Mouse (Mus musculus) CH12.LX (cell line): ENCODE measurements around the gene Sugt1.

ENCODE experiments used
- CHD2 ChIP-seq: IDR thresholded peaks from 2 replicates; pipeline ENCODE4 v1.6.1; 2011; ENCODE audit warnings: low read length, improper control_type of control experiment
- CTCF ChIP-seq, 2 experiments: IDR thresholded peaks in 1 of 2; conservative IDR thresholded peaks in 1 of 2; 2 replicates each; pipeline ENCODE4 v1.5.1; 2011 to 2012; ENCODE audit warnings: low read depth in 2 of 2, low read length in 2 of 2, improper control_type of control experiment in 1 of 2, inconsistent platforms in 1 of 2, mild to moderate bottlenecking in 1 of 2, moderate library complexity in 1 of 2
- EP300 ChIP-seq: IDR thresholded peaks from 2 replicates; pipeline ENCODE4 v1.6.1; 2011; ENCODE audit warnings: low read length, improper control_type of control experiment
- KAT2A ChIP-seq: IDR thresholded peaks from 2 replicates; pipeline ENCODE4 v1.6.1; 2012; ENCODE audit warnings: low read length, improper control_type of control experiment, inconsistent platforms; ENCODE audit not compliant: insufficient replicate concordance
- MAFK ChIP-seq: IDR thresholded peaks from 2 replicates; pipeline ENCODE4 v1.6.1; 2011; ENCODE audit warnings: low read length, improper control_type of control experiment; ENCODE audit not compliant: insufficient replicate concordance
- MAZ ChIP-seq: IDR thresholded peaks from 2 replicates; pipeline ENCODE4 v1.6.1; 2012; ENCODE audit warnings: low read depth, mild to moderate bottlenecking, inconsistent platforms, low read length, improper control_type of control experiment, moderate library complexity
- MEF2A ChIP-seq: IDR thresholded peaks from 2 replicates; pipeline ENCODE4 v1.6.1; 2014; ENCODE audit warnings: low read depth, mild to moderate bottlenecking, inconsistent platforms, low read length, improper control_type of control experiment, borderline replicate concordance
- POLR2A ChIP-seq: IDR thresholded peaks from 2 replicates; pipeline ENCODE4 v1.6.1; 2011; ENCODE audit warnings: low read depth, mild to moderate bottlenecking, improper control_type of control experiment, low read length
- POLR2AphosphoS2 ChIP-seq: IDR thresholded peaks from 2 replicates; pipeline ENCODE4 v1.6.1; 2011; ENCODE audit warnings: low read depth, low read length, improper control_type of control experiment
- ZKSCAN1 ChIP-seq: IDR thresholded peaks from 2 replicates; pipeline ENCODE4 v1.6.1; 2012; ENCODE audit warnings: low read depth, inconsistent platforms, low read length, improper control_type of control experiment, borderline replicate concordance
- ZMIZ1 ChIP-seq: IDR thresholded peaks from 2 replicates; pipeline ENCODE4 v1.6.1; 2012; ENCODE audit warnings: low read depth, mild to moderate bottlenecking, inconsistent platforms, low read length, improper control_type of control experiment
- ZNF384 ChIP-seq: IDR thresholded peaks from 2 replicates; pipeline ENCODE4 v1.6.1; 2012; ENCODE audit warnings: low read depth, low read length, improper control_type of control experiment, inconsistent platforms

GRCm38 (mm10) chr14:79586499-79587138 is 872 bp upstream of the Sugt1 start:
- TF ChIP-seq MAZ (no peak), POLR2AphosphoS2 (no peak), ZKSCAN1 (no peak), CTCF (conservative IDR thresholded peaks at IDR 0.05 in 1 of 2, IDR thresholded peaks at IDR 0.05 in 1 of 2; ENCODE audit: low read depth in 2 of 2, low read length in 2 of 2) (no peak), ZNF384 (no peak), MAFK (no peak), MEF2A (no peak), EP300 (no peak), CHD2 (no peak; the same call in 1 of the 2 replicates), POLR2A (no peak), KAT2A (no peak), ZMIZ1 (no peak; the same call in 1 of the 2 replicates)
